Mouse (Mus musculus) bone marrow macrophage, adult 2 months (primary cell): ENCODE measurements around the gene Usf2.
"Not testable (repeated sequence)": the region's sequence is repeated elsewhere in the genome, so short reads cannot be mapped to it uniquely, and the experiment has no call there.

Experiments
- CTCF ChIP-seq: IDR thresholded peaks from 2 replicates; pipeline ENCODE4 v1.5.1; 2012; ENCODE audit warnings: low read depth, mild to moderate bottlenecking, low read length, moderate library complexity
- POLR2A ChIP-seq: IDR thresholded peaks from 2 replicates; pipeline ENCODE4 v1.6.1; 2012; ENCODE audit warnings: mild to moderate bottlenecking, low read depth, low read length, borderline replicate concordance

DNA sequence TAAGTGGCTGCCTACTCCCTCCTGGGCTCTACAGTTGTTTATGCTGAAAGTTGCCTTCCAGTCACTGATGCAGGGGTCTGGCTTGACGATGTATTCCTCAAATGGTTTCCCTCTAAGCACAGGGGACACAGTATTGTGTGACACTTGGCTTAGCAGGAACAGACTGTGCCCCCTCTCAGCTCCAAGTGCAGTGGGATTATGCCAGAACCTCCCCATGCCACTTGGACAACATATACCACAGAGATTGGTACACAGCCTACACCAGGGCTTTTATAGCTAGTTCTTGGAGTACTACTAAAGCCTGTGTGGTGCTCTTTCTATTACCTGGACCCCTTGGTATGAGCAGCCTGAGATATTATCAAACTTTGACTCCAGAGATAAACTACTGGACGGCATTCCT, 11.9 kb downstream of the Usf2 start:
- not testable (repeated sequence) for TF ChIP-seq POLR2A, CTCF
